9 mouse cellular contexts compared by ENCODE assay signal in genomic region chr7:45869787-45870186, GRCm38 (mm10). TPM values are rescaled to one million over a fixed set of nuclear protein-coding genes. Genes with fewer than 3 reads are reported as not detected.
DNase-seq lines count a peak whose midpoint lies in the region; ATAC-seq and TF ChIP-seq lines count a peak whose summit lies in the region.
"Had no signal": no experiment of that assay in that cellular context is flagged by ENCODE, and none has a peak within 500 bp of the region (broad histone marks: within the 10 kb centered on the region; RNA-seq: fewer than 3 reads in every experiment).

No protein-coding gene starts in this region.

- no peak for ATAC-seq in CD4-positive, CD25-positive, alpha-beta regulatory T cell, adult 4 months
- ATAC-seq in lung, embryonic 14.5 days (ENCODE audit: insufficient read depth), result no peak
- no peak for ATAC-seq in limb, embryonic 11.5 days (ENCODE audit: insufficient number of reproducible peaks, low FRiP score, low TSS enrichment, low read depth)
- no peak for ATAC-seq in stomach, embryonic 15.5 days (ENCODE audit: insufficient read depth, low FRiP score, low read depth)

- H3K36me3 ChIP-seq in lung, embryonic 14.5 days (ENCODE audit: insufficient read depth), result peaks cover 12% of the 10 kb centered on the region
- peaks cover 1% of the 10 kb centered on the region; the same call in 1 of the 2 replicates for H3K36me3 ChIP-seq in limb, embryonic 11.5 days (ENCODE audit: control insufficient read depth, insufficient read depth, low read length)
- 0 out of 2 replicates have a peak, but pooled peaks cover 5% of the 10 kb centered on the region for H3K36me3 ChIP-seq in stomach, embryonic 15.5 days

- peaks cover 45% of the 10 kb centered on the region for H3K27me3 ChIP-seq in lung, embryonic 14.5 days (ENCODE audit: insufficient read depth, low read length)
- peaks cover 54% of the 10 kb centered on the region for H3K27me3 ChIP-seq in limb, embryonic 11.5 days (ENCODE audit: control insufficient read depth, insufficient read depth, low read length)
- peaks cover 37% of the 10 kb centered on the region for H3K27me3 ChIP-seq in stomach, embryonic 15.5 days (replicated peaks)

- peak overlapping the region; percentile 59 for H3K4me2 ChIP-seq in lung, embryonic 14.5 days
- H3K4me2 ChIP-seq in limb, embryonic 11.5 days (ENCODE audit: low read depth, severe bottlenecking), result peak overlapping the region; percentile 55
- peak overlapping the region; percentile 33 for H3K4me2 ChIP-seq in stomach, embryonic 15.5 days
- H3K4me2 ChIP-seq: liver, embryonic 15.5 days had no signal

- peaks cover 15% of the 10 kb centered on the region; the same call in 1 of the 2 replicates for H3K4me1 ChIP-seq in lung, embryonic 14.5 days (ENCODE audit: insufficient read depth)
- peaks cover 31% of the 10 kb centered on the region for H3K4me1 ChIP-seq in limb, embryonic 11.5 days (ENCODE audit: control insufficient read depth, insufficient read depth, low read length)
- H3K4me1 ChIP-seq in stomach, embryonic 15.5 days, result peaks cover 42% of the 10 kb centered on the region

- H3K9ac ChIP-seq in lung, embryonic 14.5 days, result no peak overlapping the region; the same call in 1 of the 2 replicates
- no peak overlapping the region; the same call in 1 of the 2 replicates for H3K9ac ChIP-seq in limb, embryonic 11.5 days (ENCODE audit: low read length)
- no peak overlapping the region for H3K9ac ChIP-seq in stomach, embryonic 15.5 days
- H3K9ac ChIP-seq: liver, embryonic 15.5 days had no signal

- WGBS in lung, embryonic 14.5 days, result 4% methylated on average over 14 of the region's 14 CpGs
- 3% methylated on average over 14 of the region's 14 CpGs for WGBS in limb, embryonic 11.5 days
- WGBS in stomach, embryonic 15.5 days, result 3% methylated on average over 14 of the region's 14 CpGs

- no peaks in the 10 kb centered on the region for H3K9me3 ChIP-seq in lung, embryonic 14.5 days (ENCODE audit: low read depth, low read length)
- no peaks in the 10 kb centered on the region for H3K9me3 ChIP-seq in limb, embryonic 11.5 days (ENCODE audit: control insufficient read depth, low read length)
- no peaks in the 10 kb centered on the region for H3K9me3 ChIP-seq in stomach, embryonic 15.5 days
- H3K9me3 ChIP-seq: liver, embryonic 15.5 days had no signal

- TF ChIP-seq CTCF in lung, embryonic 14.5 days (IDR thresholded peaks at IDR 0.05; ENCODE audit: low read depth), result no peak

- DNase-seq in CD4-positive, CD25-positive, alpha-beta regulatory T cell, adult 2 months (ENCODE audit: low read depth, low spot score), result peak; percentile 33
- peak; percentile 37 for DNase-seq in lung, embryonic 14.5 days
- no peak for DNase-seq in lung, postnatal 25 days (ENCODE audit: low spot score)
- no peak for DNase-seq in limb, embryonic 11.5 days (ENCODE audit: low spot score)
- no peak for DNase-seq in urinary bladder, postnatal 36 days (ENCODE audit: low spot score in 2 of 2)
- DNase-seq in urinary bladder, postnatal 4 days (ENCODE audit: low spot score in 2 of 2), result no peak

- peak overlapping the region; percentile 27; the same call in 1 of the 2 replicates for H3K4me3 ChIP-seq in lung, embryonic 14.5 days (ENCODE audit: low read depth, low read length)
- H3K4me3 ChIP-seq in limb, embryonic 11.5 days (ENCODE audit: low read depth, low read length), result peak overlapping the region; percentile 21
- H3K4me3 ChIP-seq in stomach, embryonic 15.5 days (replicated peaks), result peak overlapping the region; percentile 2; the same call in 1 of the 2 replicates
- H3K4me3 ChIP-seq: liver, embryonic 15.5 days had no signal

- no peak overlapping the region for H3K27ac ChIP-seq in lung, embryonic 14.5 days (ENCODE audit: low read depth)
- H3K27ac ChIP-seq in limb, embryonic 11.5 days (replicated peaks; ENCODE audit: low read depth, low read length), result no peak overlapping the region
- no peak overlapping the region for H3K27ac ChIP-seq in stomach, embryonic 15.5 days
- H3K27ac ChIP-seq: liver, embryonic 15.5 days had no signal

RNA-seq across cellular contexts. Expression of gene Kdelr1, which starts 2.8 kb away (rescaled TPM):
- 10 to 100 TPM; 21.2 to 27.0 TPM for polyA plus RNA-seq in CD4-positive, CD25-positive, alpha-beta regulatory T cell, adult 4 months (2017; shearing (Covaris generic))
- 107 and 108 TPM in 2 replicates for polyA plus RNA-seq in lung, embryonic 14.5 days (2014; fragmentation: Nextera tagmentation; extraction: Ambion mirVana)
- polyA plus RNA-seq in limb, embryonic 11.5 days (2014; fragmentation: Nextera tagmentation; extraction: Ambion mirVana), result 72.7 and 97.1 TPM in 2 replicates
- 72.0 and 79.7 TPM in 2 replicates for polyA plus RNA-seq in stomach, embryonic 15.5 days (2015; fragmentation: Nextera tagmentation; extraction: Ambion mirVana)

RNA-seq across cellular contexts. Expression of gene Grin2d, which starts 8.4 kb away (rescaled TPM):
- polyA plus RNA-seq in CD4-positive, CD25-positive, alpha-beta regulatory T cell, adult 4 months (2017; shearing (Covaris generic)), result under 1 TPM in 1 of 2 experiments, not detected in 1; 0.23 TPM
- polyA plus RNA-seq in lung, embryonic 14.5 days (2014; fragmentation: Nextera tagmentation; extraction: Ambion mirVana), result 0.41 and 0.43 TPM in 2 replicates
- polyA plus RNA-seq in limb, embryonic 11.5 days (2014; fragmentation: Nextera tagmentation; extraction: Ambion mirVana), result 0.07 TPM in 1 of 2 replicates, not detected in the other
- 0.64 and 0.67 TPM in 2 replicates for polyA plus RNA-seq in stomach, embryonic 15.5 days (2015; fragmentation: Nextera tagmentation; extraction: Ambion mirVana)

RNA-seq across cellular contexts. Expression of gene Syngr4, which starts 26.7 kb away (rescaled TPM):
- not detected for polyA plus RNA-seq in CD4-positive, CD25-positive, alpha-beta regulatory T cell, adult 4 months (2017; shearing (Covaris generic))
- polyA plus RNA-seq in lung, embryonic 14.5 days (2014; fragmentation: Nextera tagmentation; extraction: Ambion mirVana), result 1.0 and 1.4 TPM in 2 replicates
- 1.0 and 1.8 TPM in 2 replicates for polyA plus RNA-seq in limb, embryonic 11.5 days (2014; fragmentation: Nextera tagmentation; extraction: Ambion mirVana)
- polyA plus RNA-seq in stomach, embryonic 15.5 days (2015; fragmentation: Nextera tagmentation; extraction: Ambion mirVana), result 0.80 and 1.1 TPM in 2 replicates

RNA-seq across cellular contexts. Expression of gene Tmem143, which starts 27.0 kb away (rescaled TPM):
- polyA plus RNA-seq in CD4-positive, CD25-positive, alpha-beta regulatory T cell, adult 4 months (2017; shearing (Covaris generic)), result 1 to 10 TPM; 5.9 to 8.9 TPM
- polyA plus RNA-seq in lung, embryonic 14.5 days (2014; fragmentation: Nextera tagmentation; extraction: Ambion mirVana), result 2.7 and 3.5 TPM in 2 replicates
- polyA plus RNA-seq in limb, embryonic 11.5 days (2014; fragmentation: Nextera tagmentation; extraction: Ambion mirVana), result 3.6 and 4.3 TPM in 2 replicates
- 5.8 and 6.8 TPM in 2 replicates for polyA plus RNA-seq in stomach, embryonic 15.5 days (2015; fragmentation: Nextera tagmentation; extraction: Ambion mirVana)

RNA-seq across cellular contexts. Expression of gene Grwd1, which starts 39.0 kb away (rescaled TPM):
- polyA plus RNA-seq in CD4-positive, CD25-positive, alpha-beta regulatory T cell, adult 4 months (2017; shearing (Covaris generic)), result 10 to 100 TPM; 26.2 to 36.3 TPM
- 85.4 and 95.3 TPM in 2 replicates for polyA plus RNA-seq in lung, embryonic 14.5 days (2014; fragmentation: Nextera tagmentation; extraction: Ambion mirVana)
- 90.6 and 94.3 TPM in 2 replicates for polyA plus RNA-seq in limb, embryonic 11.5 days (2014; fragmentation: Nextera tagmentation; extraction: Ambion mirVana)
- 57.0 and 64.3 TPM in 2 replicates for polyA plus RNA-seq in stomach, embryonic 15.5 days (2015; fragmentation: Nextera tagmentation; extraction: Ambion mirVana)

Comparison
In these comparisons a context has a peak if more than half of its experiments do, and no peak if none do; other contexts are left out.
1. DNase-seq: peak in CD4-positive, CD25-positive, alpha-beta regulatory T cell, adult 2 months (single experiment) and lung, embryonic 14.5 days (single experiment); none in lung, postnatal 25 days (single experiment), limb, embryonic 11.5 days (single experiment), urinary bladder, postnatal 36 days (0 of 2) and urinary bladder, postnatal 4 days (0 of 2).
2. Peak in every context shown above with its lines, with median percentiles within 50 percentile points of each other: H3K4me2 ChIP-seq and H3K4me3 ChIP-seq.